Mouse (Mus musculus): ENCODE measurements around the gene Riox1. TPM values are rescaled to one million over a fixed set of nuclear protein-coding genes. Genes with fewer than 3 reads are reported as not detected.

The Riox1 gene
- 10.0 and 10.8 TPM in 2 replicates for polyA plus RNA-seq (2015; fragmentation: Nextera tagmentation; extraction: Ambion mirVana)

DNA sequence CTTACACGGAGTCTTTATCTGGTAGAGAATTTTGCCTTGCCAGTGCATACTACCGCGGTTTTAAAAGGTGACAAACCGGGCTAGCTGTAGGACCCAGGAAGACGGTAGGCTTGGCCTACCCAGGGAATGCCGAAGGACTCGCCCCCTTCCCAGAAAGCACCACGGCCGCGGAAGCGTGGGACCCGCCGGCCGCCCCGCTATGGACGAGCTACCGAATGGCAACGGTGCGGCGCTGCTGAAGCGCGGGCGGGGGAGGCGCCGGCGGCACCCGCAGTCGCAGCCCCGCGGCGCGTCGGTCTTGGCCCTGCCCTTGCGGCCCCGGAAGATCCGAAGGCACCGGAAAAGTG, at the start of gene Riox1:
Gene Riox1 (plus strand): TSS at position 116 of the 347 bp plus-strand sequence.
- under 1% methylated on average over 37 of the region's 37 CpGs for WGBS
- no peaks in the 10 kb centered on the region for H3K27me3 ChIP-seq

DNA sequence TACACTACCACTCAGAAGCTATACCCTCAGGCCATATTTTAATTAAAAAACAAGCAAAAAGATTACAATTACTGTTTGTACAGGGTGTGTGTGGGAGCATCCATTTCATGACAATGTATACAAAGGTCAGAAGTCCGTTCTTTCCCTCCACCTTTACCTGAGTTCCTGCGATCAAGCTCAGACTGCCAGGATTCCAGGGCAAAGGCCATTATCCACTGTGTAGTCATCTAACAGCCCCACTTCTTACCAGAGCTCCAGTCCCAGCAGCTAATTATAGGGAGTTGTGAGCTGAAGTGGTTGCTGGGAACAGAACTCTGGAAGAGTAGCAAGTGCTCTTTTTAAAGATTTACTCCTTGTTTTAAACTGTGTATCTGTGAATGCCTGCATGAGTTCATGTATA, 40.0 kb upstream of the Riox1 start:
- ATAC-seq (ENCODE audit: low FRiP score) = no peak
- H3K4me1 ChIP-seq (replicated peaks) = no peaks in the 10 kb centered on the region
- no peak overlapping the region for H3K4me3 ChIP-seq
- WGBS = 96% methylated on average over 2 of the region's 2 CpGs
- H3K4me2 ChIP-seq = no peak overlapping the region
- H3K27ac ChIP-seq = no peak overlapping the region
- peaks cover 4% of the 10 kb centered on the region; the same call in 1 of the 2 replicates for H3K36me3 ChIP-seq
- H3K9me3 ChIP-seq = no peaks in the 10 kb centered on the region
- no peaks in the 10 kb centered on the region for H3K27me3 ChIP-seq
- H3K9ac ChIP-seq = no peak overlapping the region

More for the DNA sequence above, at the start of gene Riox1:
- peak within 1 kb of the TSS; percentile 89 for H3K9ac ChIP-seq
- peaks cover 36% of the 10 kb centered on the region for H3K4me1 ChIP-seq (replicated peaks)
- peak; percentile 92 for ATAC-seq (ENCODE audit: low FRiP score)
- peaks cover 14% of the 10 kb centered on the region for H3K36me3 ChIP-seq
- peak within 1 kb of the TSS; percentile 89 for H3K4me3 ChIP-seq
- peak within 1 kb of the TSS; percentile 85 for H3K4me2 ChIP-seq
- no peaks in the 10 kb centered on the region for H3K9me3 ChIP-seq
- H3K27ac ChIP-seq = peak within 1 kb of the TSS; percentile 89

- no peak for ATAC-seq (ENCODE audit: low FRiP score)
- 90% methylated on average over 4 of the region's 4 CpGs for WGBS
- H3K9me3 ChIP-seq = no peaks in the 10 kb centered on the region
Measured at GRCm38 (mm10) chr12:83914202-83914740, 36.1 kb upstream of the Riox1 start.

GRCm38 (mm10) chr12:83914797-83915196, 35.6 kb upstream of the Riox1 start:
- H3K9ac ChIP-seq = no peak overlapping the region
- peaks cover 8% of the 10 kb centered on the region; the same call in 1 of the 2 replicates for H3K36me3 ChIP-seq
- WGBS = 90% methylated on average over 1 of the region's 1 CpGs
- no peaks in the 10 kb centered on the region for H3K9me3 ChIP-seq
- H3K4me1 ChIP-seq (replicated peaks) = peaks cover 6% of the 10 kb centered on the region; the same call in 1 of the 2 replicates
- ATAC-seq (ENCODE audit: low FRiP score) = no peak
- no peak overlapping the region for H3K4me2 ChIP-seq
- H3K4me3 ChIP-seq = no peak overlapping the region
- no peak overlapping the region for H3K27ac ChIP-seq
- H3K27me3 ChIP-seq = no peaks in the 10 kb centered on the region

More at GRCm38 (mm10) chr12:83914202-83914740, 36.1 kb upstream of the Riox1 start:
- H3K36me3 ChIP-seq = peaks cover 8% of the 10 kb centered on the region; the same call in 1 of the 2 replicates
- no peaks in the 10 kb centered on the region for H3K27me3 ChIP-seq
- H3K9ac ChIP-seq = no peak overlapping the region
- no peak overlapping the region for H3K4me3 ChIP-seq
- H3K4me2 ChIP-seq = no peak overlapping the region
- no peak overlapping the region for H3K27ac ChIP-seq
- peaks cover 3% of the 10 kb centered on the region; the same call in 1 of the 2 replicates for H3K4me1 ChIP-seq (replicated peaks)

- H3K36me3 ChIP-seq = peaks cover 8% of the 10 kb centered on the region; the same call in 1 of the 2 replicates
- H3K27me3 ChIP-seq = no peaks in the 10 kb centered on the region
- H3K4me1 ChIP-seq (replicated peaks) = peaks cover 18% of the 10 kb centered on the region
- WGBS = 87% methylated on average over 9 of the region's 9 CpGs
- no peak overlapping the region for H3K9ac ChIP-seq
- H3K9me3 ChIP-seq = no peaks in the 10 kb centered on the region
- ATAC-seq (ENCODE audit: low FRiP score) = no peak
- H3K27ac ChIP-seq = no peak overlapping the region
- H3K4me3 ChIP-seq = no peak overlapping the region
- H3K4me2 ChIP-seq = no peak overlapping the region
Measured at GRCm38 (mm10) chr12:83916884-83917283, 33.5 kb upstream of the Riox1 start.

GRCm38 (mm10) chr12:83920721-83921441, 29.5 kb upstream of the Riox1 start:
- H3K4me3 ChIP-seq = peak overlapping the region; percentile 92
- H3K4me2 ChIP-seq = peak overlapping the region; percentile 88
- H3K27me3 ChIP-seq = no peaks in the 10 kb centered on the region
- ATAC-seq (ENCODE audit: low FRiP score) = peak; percentile 0; the same call in 1 of the 2 replicates
- peaks cover 4% of the 10 kb centered on the region; the same call in 1 of the 2 replicates for H3K36me3 ChIP-seq
- peaks cover 25% of the 10 kb centered on the region for H3K4me1 ChIP-seq (replicated peaks)
- 2% methylated on average over 31 of the region's 31 CpGs for WGBS
- peak overlapping the region; percentile 91 for H3K27ac ChIP-seq
- H3K9me3 ChIP-seq = no peaks in the 10 kb centered on the region
- H3K9ac ChIP-seq = peak overlapping the region; percentile 85

DNA sequence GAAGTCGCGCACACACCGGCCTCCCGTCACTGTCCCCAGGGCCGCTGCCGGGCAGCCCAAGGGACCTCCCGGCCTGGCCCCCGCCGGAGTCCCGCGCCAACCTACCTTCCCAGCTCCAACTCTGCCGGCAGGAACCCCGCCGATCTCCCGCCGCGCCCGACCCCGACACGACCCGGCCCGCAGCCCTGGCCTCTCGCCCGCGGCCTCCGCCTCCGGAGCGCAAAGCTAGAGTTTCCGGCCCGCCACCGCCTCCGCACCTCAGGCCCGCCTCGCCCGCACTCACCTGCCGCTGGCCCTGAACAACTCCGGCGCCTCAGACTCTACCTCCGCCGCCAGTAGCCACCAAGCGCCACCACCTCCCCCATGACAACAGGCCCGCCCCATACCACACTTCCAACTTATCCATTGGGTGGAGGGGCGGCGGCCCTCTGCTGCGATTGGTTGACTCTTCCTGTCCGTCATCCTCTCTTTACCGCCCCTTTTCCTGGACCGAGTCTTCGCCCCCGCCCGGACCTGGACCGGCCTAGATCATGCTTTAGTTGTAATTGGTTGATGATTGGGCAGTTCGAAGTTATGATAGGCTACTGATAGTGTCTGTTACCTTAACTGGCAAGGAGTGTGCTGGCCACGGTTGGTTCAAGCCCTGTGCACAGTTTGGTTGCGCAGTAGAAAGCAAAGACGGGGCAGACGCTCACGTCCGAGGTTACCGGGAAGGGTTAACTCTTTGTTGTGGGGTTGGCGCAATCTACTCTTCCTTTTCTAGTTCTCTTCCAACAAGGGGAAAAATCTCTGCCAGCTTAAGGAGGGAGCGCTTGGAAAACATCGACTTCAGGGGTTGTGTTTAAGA, 28.6 kb upstream of the Riox1 start, which contains the start of gene Numb:
Gene Numb (minus strand): TSS at position 400 of the 847 bp plus-strand sequence.
- H3K9me3 ChIP-seq = no peaks in the 10 kb centered on the region
- peaks cover 3% of the 10 kb centered on the region; the same call in 1 of the 2 replicates for H3K36me3 ChIP-seq
- WGBS = under 1% methylated on average over 55 of the region's 63 CpGs
- peak within 1 kb of the TSS; percentile 85 for H3K9ac ChIP-seq
- peak within 1 kb of the TSS; percentile 91 for H3K27ac ChIP-seq
- peak within 1 kb of the TSS; percentile 88 for H3K4me2 ChIP-seq
- H3K4me3 ChIP-seq = peak within 1 kb of the TSS; percentile 92
- peak; percentile 100 for ATAC-seq (ENCODE audit: low FRiP score)
- H3K4me1 ChIP-seq (replicated peaks) = peaks cover 25% of the 10 kb centered on the region
- no peaks in the 10 kb centered on the region for H3K27me3 ChIP-seq

GRCm38 (mm10) chr12:83922724-83923485, 27.5 kb upstream of the Riox1 start:
- peak overlapping the region; percentile 92 for H3K4me3 ChIP-seq
- H3K9ac ChIP-seq = peak overlapping the region; percentile 65
- 40% methylated on average over 8 of the region's 8 CpGs for WGBS
- peaks cover 25% of the 10 kb centered on the region for H3K4me1 ChIP-seq (replicated peaks)
- H3K4me2 ChIP-seq = peak overlapping the region; percentile 53
- H3K27ac ChIP-seq = no peak overlapping the region
- no peak for ATAC-seq (ENCODE audit: low FRiP score)
- no peaks in the 10 kb centered on the region for H3K36me3 ChIP-seq
- H3K27me3 ChIP-seq = no peaks in the 10 kb centered on the region
- H3K9me3 ChIP-seq = no peaks in the 10 kb centered on the region

- WGBS = 88% methylated on average over 1 of the region's 1 CpGs
- no peak overlapping the region for H3K4me2 ChIP-seq
- no peaks in the 10 kb centered on the region for H3K27me3 ChIP-seq
- no peak overlapping the region for H3K27ac ChIP-seq
- no peaks in the 10 kb centered on the region for H3K36me3 ChIP-seq
- peaks cover 25% of the 10 kb centered on the region for H3K4me1 ChIP-seq (replicated peaks)
- no peak overlapping the region for H3K4me3 ChIP-seq
- no peak overlapping the region for H3K9ac ChIP-seq
- ATAC-seq (ENCODE audit: low FRiP score) = no peak
- H3K9me3 ChIP-seq = no peaks in the 10 kb centered on the region
Measured at GRCm38 (mm10) chr12:83923486-83923859, 26.9 kb upstream of the Riox1 start.

DNA sequence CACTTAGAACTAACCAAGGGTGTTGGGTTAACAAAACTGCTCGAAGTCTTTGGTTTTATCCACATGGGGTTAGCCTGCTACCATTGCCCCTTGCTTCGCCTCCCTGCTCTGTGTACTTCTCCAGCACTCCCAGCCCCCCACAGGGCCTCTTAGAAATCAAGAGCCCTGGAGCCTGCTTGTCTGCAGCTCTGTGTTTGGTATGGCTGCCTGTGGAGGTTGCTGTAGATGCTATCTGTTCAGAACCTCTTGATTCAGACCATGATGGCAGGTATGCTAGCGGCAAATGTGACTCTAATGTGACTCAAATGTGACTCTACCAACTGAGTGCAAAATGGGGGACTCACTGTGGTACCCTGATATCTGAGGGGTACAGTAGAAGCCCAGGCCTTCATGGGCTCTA, 26.1 kb upstream of the Riox1 start:
- H3K27ac ChIP-seq = no peak overlapping the region
- 63% methylated on average over 3 of the region's 3 CpGs for WGBS
- peaks cover 22% of the 10 kb centered on the region for H3K4me1 ChIP-seq (replicated peaks)
- H3K9ac ChIP-seq = no peak overlapping the region
- H3K4me2 ChIP-seq = no peak overlapping the region
- H3K9me3 ChIP-seq = no peaks in the 10 kb centered on the region
- H3K36me3 ChIP-seq = no peaks in the 10 kb centered on the region
- no peak for ATAC-seq (ENCODE audit: low FRiP score)
- no peaks in the 10 kb centered on the region for H3K27me3 ChIP-seq
- H3K4me3 ChIP-seq = no peak overlapping the region

- WGBS = 71% methylated on average over 7 of the region's 7 CpGs
- Histone ChIP-seq H3K9ac (no peak overlapping the region), H3K9me3 (no peaks in the 10 kb centered on the region), H3K4me3 (no peak overlapping the region), H3K27me3 (no peaks in the 10 kb centered on the region), H3K27ac (no peak overlapping the region), H3K36me3 (no peaks in the 10 kb centered on the region), H3K4me1 (replicated peaks) (peaks cover 15% of the 10 kb centered on the region), H3K4me2 (no peak overlapping the region)
- ATAC-seq (ENCODE audit: low FRiP score) = no peak
Measured at GRCm38 (mm10) chr12:83925160-83925703, 25.2 kb upstream of the Riox1 start.
